Comparison of ENCODE assay signal across 10 mouse cellular contexts in the genomic region with DNA sequence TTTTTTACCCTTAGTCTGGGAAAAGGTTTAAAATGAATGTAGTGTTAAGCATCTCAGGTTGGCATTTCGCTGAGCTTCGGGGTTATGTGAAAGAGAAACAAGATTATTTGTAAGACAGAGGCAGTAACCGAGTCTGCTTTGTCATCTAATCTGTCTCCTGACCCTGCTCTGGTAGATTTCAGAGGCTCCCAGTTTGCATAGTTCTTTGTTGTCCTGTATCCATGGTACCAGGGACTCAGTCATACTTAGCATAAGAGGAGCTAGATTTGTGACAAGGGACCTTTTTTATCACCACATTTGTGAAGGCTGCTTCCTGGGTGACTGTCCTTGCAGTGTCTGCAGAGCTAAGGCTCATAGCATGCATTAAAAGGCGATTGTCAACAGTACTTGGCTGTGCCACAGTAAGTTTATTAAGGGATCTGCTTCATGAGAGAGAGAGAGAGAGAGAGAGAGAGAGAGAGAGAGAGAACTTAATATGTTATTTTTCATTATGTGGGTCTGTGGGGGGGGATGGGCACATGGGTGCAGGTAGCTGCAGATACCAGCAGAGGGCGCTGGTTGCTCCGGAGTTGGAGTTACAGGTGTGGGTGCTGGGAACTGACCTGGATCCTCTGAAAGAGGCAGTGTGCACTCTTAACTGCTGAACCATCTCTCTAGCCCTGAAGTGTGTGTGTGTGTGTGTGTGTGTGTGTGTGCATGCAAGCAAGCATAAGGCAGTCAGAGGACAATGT. TPM values are rescaled to one million over a fixed set of nuclear protein-coding genes. Genes with fewer than 3 reads are reported as not detected.
DNase-seq lines count a peak whose midpoint lies in the region; ATAC-seq and TF ChIP-seq lines count a peak whose summit lies in the region.
"Had no signal": no experiment of that assay in that cellular context is flagged by ENCODE, and none has a peak within 500 bp of the region (broad histone marks: within the 10 kb centered on the region; RNA-seq: fewer than 3 reads in every experiment).

No protein-coding gene starts in this region.

- H3K27me3 ChIP-seq in thymus, adult 2 months (ENCODE audit: control insufficient read depth, insufficient read depth, low read length): no peaks in the 10 kb centered on the region
- H3K27me3 ChIP-seq in limb, embryonic 15.5 days: no peaks in the 10 kb centered on the region
- H3K27me3 ChIP-seq: Patski had no signal

- peak; percentile 39 for DNase-seq in embryo, embryonic 10.5 days (ENCODE audit: low spot score)
- no peak for DNase-seq in embryo, embryonic 11 days
- DNase-seq in thymus, adult 2 months: peak; percentile 22
- DNase-seq in thymus, adult 18-20 months: no peak
- peak; percentile 22 for DNase-seq in testis, postnatal 14 days (ENCODE audit: low spot score)
- DNase-seq in gastrocnemius, adult 8-10 months (ENCODE audit: low spot score in 2 of 2): no peak
- no peak for DNase-seq in kidney, adult 8-10 months

- no peak for TF ChIP-seq POLR2A in thymus, adult 2 months (IDR thresholded peaks at IDR 0.05; ENCODE audit: control insufficient read depth, extremely low read depth, insufficient read depth, low read length, poor library complexity)

- H3K36me3 ChIP-seq in thymus, adult 2 months (ENCODE audit: control insufficient read depth, insufficient read depth, low read length): no peaks in the 10 kb centered on the region
- H3K36me3 ChIP-seq in limb, embryonic 15.5 days: no peaks in the 10 kb centered on the region

- H3K4me1 ChIP-seq in thymus, adult 2 months (replicated peaks; ENCODE audit: control insufficient read depth, insufficient read depth, low read length): peaks cover 20% of the 10 kb centered on the region
- peaks cover 32% of the 10 kb centered on the region for H3K4me1 ChIP-seq in limb, embryonic 15.5 days

- peak; percentile 65; the same call in 1 of the 2 replicates for TF ChIP-seq CTCF in thymus, adult 2 months (IDR thresholded peaks at IDR 0.05; ENCODE audit: borderline replicate concordance, control insufficient read depth, extremely low read depth, insufficient read depth, low read length, poor library complexity)

- H3K9me3 ChIP-seq in limb, embryonic 15.5 days: no peaks in the 10 kb centered on the region

- no peak overlapping the region for H3K27ac ChIP-seq in thymus, adult 2 months (ENCODE audit: control insufficient read depth, insufficient read depth, low read length)
- no peak overlapping the region for H3K27ac ChIP-seq in limb, embryonic 15.5 days

- ATAC-seq in limb, embryonic 15.5 days (ENCODE audit: insufficient number of reproducible peaks, low FRiP score, low TSS enrichment, low read depth): no peak

- H3K4me2 ChIP-seq in limb, embryonic 15.5 days: peak overlapping the region; percentile 44; the same call in 1 of the 2 replicates

- no peak overlapping the region for H3K9ac ChIP-seq in limb, embryonic 15.5 days

- WGBS in thymus, adult 2 months: 47% methylated on average over 6 of the region's 6 CpGs
- WGBS in limb, embryonic 15.5 days: 49% methylated on average over 6 of the region's 6 CpGs

- H3K4me3 ChIP-seq in thymus, adult 2 months (ENCODE audit: control insufficient read depth, insufficient read depth, low read length): no peak overlapping the region
- H3K4me3 ChIP-seq in limb, embryonic 15.5 days: no peak overlapping the region; the same call in 1 of the 2 replicates

RNA-seq across cellular contexts. Expression of a gene that starts 3.3 kb away (rescaled TPM):
- polyA plus RNA-seq in thymus, adult 2 months (2012; rRNA removed): 0.18 and 0.31 TPM in 2 replicates
- 0.19 and 0.46 TPM in 2 replicates for polyA plus RNA-seq in limb, embryonic 15.5 days (2015; fragmentation: Nextera tagmentation; extraction: Ambion mirVana)
- not detected for total RNA-seq in gastrocnemius, adult 8-10 months (2022)
- polyA plus RNA-seq: large intestine, adult 2 months had no signal

Comparison
In these comparisons a context has a peak if more than half of its experiments do, and no peak if none do; other contexts are left out.
1. DNase-seq: peak in embryo, embryonic 10.5 days (single experiment), thymus, adult 2 months (single experiment) and testis, postnatal 14 days (single experiment); none in embryo, embryonic 11 days (single experiment), thymus, adult 18-20 months (0 of 2), gastrocnemius, adult 8-10 months (0 of 2) and kidney, adult 8-10 months (0 of 2).